Mouse (Mus musculus): ENCODE results near the gene Med22.
A peak's percentile ranks its signal among the peaks of the same experiment; 100 is the strongest.
"Not testable (repeated sequence)": the region's sequence is repeated elsewhere in the genome, so short reads cannot be mapped to it uniquely, and the experiment has no call there.

Gene Med22

GRCm38 (mm10) chr2:26916738-26917137, 6.3 kb upstream of the Med22 start:
- DNase-seq (ENCODE audit: low read depth, low spot score) = no peak

DNA sequence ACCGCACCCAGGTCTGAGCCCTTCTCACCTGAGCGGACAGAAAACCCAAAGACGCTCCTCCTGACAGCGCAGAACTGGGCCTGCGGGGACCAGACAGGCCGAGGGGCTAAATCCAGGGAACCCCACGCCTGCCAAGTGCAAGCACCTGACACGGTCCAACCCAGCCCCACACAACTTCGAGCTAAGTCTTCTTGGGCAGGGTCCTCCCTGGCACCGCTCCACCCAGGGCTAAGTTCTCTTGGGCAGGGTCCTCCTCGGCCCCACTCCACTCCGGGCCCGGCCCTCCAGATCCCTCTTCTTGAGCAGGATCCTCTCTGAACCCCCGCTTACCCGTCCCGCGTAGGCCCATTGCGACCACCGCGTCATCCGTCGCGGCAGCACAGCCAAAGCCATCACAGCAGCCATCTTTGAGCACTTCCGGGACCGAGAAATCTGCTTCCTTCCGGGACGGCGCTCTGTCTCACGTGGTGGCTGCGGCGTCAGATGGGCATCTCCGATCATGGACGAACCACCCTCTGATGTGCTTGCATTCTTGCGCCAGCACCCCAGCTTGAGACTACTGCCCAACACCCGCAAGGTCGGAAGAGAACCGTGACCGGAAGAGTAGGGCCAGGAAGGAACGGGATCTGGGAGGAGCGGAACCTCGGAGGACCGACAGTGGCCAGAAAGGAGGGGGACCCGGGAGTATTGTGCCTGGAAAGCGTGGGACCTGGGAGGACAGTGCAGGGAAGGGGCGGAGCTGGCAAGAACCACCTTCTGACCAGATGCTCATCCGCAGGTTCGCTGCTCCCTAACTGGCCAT, 5.7 kb upstream of the Med22 start, which contains the start of the genes Surf2 and Surf1:
Surf2 (plus strand) TSS at position 441 of the 802 bp plus-strand sequence.
Surf1 (minus strand) TSS at position 604 of the 802 bp plus-strand sequence.
- no peak for DNase-seq (ENCODE audit: low read depth, low spot score)

DNA sequence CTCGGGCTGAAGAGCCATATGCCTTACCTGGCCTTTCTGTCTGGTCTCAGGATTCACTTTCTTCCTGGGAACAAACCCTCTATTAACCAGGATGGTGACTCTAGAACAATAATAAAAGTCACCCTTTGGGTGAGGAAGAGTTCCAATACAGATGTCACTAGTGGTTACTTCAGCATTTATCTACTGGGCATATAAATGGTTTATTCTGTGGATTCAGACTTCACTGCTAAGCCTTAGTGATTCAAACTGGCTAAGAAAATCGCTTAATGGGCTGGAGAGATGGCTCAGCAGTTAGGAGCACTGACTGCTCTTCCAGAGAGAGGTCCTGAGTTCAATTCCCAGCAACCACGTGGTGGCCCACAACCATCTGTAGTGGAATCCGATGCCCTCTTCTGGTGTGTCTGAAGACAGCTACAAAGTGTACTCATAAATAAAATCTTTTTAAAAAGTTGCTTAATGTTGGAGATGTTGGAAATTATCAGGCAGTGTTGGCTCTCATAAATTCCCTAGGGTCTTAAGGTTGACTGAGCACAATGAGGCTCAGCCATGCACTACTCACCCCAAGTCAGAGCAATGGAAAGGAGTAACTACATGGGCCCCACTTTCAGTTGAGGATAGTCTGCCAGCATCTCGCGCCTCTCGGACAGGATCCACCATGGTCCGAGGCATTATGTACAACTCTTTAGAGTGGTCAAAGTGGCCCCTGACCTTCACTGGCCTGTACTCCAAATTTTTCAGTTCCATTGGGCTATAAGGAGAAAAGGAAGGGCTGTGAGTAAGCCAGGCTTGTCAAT, 3.9 kb upstream of the Med22 start:
- no peak for DNase-seq (ENCODE audit: low read depth, low spot score)

DNA sequence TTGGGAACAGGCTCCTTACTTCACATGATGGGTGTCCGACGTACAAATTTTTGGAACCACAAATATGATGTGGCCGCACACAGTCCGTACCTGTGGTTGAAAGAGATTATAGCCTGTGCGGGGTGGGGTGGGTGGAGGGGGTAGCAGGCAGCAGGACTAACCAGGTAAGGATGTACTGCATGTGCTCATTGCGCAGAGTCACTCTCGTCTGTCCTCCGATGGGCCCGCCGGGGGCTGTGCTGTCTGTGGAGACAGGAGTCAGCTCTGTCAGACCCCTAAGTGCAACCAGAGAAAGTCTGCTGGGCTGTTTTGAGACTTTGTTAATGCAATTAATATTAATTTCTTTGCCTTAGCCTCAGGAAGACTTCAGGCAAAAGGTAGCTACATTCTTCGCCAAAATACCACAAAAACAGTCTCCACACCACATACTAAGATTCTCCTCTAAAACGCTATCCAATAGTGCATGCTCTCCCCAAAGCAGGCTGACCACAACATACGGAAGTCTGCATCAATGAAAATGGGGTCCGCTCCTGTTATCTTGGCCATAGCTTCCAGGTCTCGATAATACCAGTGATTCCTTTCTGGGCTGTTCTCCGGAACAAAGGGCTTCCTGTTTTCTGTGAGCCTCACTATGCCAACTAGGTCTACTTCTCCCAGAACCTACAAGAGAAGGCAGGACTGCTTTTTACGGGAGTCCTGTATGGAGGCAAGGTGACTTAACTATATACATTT, 3.1 kb upstream of the Med22 start:
- DNase-seq (ENCODE audit: low read depth, low spot score) = no peak

- no peak for DNase-seq (ENCODE audit: low read depth, low spot score)
Observed at GRCm38 (mm10) chr2:26912253-26912770, 1.8 kb upstream of the Med22 start.

- DNase-seq (ENCODE audit: low read depth, low spot score) = no peak
Observed at GRCm38 (mm10) chr2:26910994-26911765, 703 bp upstream of the Med22 start.

GRCm38 (mm10) chr2:26909387-26909784, 1.1 kb downstream of the Med22 start:
- no peak for DNase-seq (ENCODE audit: low read depth, low spot score)

DNA sequence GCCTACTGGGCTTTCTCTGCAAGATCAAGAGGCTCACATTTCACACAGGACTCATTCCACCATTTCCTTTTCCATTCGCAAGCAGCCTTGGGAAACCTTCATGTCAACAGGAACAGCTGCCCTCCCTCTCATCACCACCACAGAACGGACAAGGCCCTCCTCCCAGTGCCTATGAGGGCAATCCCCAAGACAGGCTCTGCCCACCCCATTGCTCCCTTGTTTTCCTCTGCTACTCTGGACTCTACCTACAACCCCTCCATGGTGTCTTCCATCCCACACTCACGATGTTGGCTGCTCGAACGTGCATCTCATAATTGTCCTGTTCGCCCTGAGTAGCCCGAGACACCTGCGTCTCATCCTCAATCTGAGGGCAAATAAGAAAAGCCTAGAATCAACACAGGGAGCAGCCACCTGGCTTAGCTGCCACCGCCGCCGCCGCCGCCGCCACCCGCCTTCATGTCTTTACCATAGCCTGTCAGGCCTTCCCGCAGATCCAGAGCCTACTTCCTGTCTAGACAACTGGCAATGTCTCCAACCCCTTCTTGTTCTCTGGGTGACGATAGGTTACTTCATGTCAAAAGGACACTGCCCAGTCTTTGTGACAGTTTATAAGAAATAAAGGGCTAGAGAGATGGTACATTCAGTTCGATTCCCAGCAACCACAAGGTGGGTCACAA, 1.6 kb downstream of the Med22 start:
- no peak for DNase-seq (ENCODE audit: low read depth, low spot score)

GRCm38 (mm10) chr2:26907109-26907508, 3.4 kb downstream of the Med22 start:
- no peak for DNase-seq (ENCODE audit: low read depth, low spot score)

DNA sequence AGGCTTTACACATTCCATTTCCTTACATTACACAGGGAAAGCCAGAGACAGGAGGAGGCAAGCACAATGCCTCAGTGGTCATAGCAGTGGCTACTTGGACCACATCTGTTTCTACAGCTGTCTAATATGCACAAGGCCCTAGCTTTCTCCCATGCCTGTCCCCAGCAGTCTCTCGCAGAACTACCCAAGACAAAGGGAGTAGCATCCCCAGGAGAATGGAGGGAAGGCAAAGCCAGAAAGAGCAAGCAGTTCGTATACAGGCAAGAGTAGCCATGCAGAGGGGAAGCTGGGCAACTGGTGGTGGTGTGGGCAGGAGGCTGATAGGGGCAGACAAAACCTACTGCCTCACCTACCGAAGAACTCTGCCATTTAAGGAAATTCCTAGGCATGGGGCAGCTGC, 4.0 kb downstream of the Med22 start:
- no peak for DNase-seq (ENCODE audit: low read depth, low spot score)

- DNase-seq (ENCODE audit: low read depth, low spot score) = no peak
Observed at GRCm38 (mm10) chr2:26905936-26906335, 4.5 kb downstream of the Med22 start.

DNA sequence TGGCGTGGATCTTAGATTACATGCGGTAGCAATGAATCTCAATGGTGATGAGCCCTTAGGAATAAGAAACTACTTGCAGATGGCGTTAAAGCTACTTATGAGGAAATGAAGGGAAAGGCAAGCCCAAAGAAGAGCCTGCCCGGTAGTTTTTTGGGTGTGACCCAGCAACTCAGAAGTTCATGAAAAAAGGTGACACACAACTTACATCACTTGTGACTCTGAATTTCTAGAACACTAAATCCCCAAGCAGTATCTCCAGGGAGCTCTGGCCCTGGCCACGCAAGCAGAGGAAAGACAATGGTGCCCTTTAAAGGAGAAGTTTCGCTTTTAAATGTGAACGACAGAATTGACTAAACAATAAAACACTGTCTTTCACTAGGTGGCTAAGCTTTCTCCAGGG, 7.2 kb downstream of the Med22 start:
- no peak for DNase-seq (ENCODE audit: low read depth, low spot score)

DNA sequence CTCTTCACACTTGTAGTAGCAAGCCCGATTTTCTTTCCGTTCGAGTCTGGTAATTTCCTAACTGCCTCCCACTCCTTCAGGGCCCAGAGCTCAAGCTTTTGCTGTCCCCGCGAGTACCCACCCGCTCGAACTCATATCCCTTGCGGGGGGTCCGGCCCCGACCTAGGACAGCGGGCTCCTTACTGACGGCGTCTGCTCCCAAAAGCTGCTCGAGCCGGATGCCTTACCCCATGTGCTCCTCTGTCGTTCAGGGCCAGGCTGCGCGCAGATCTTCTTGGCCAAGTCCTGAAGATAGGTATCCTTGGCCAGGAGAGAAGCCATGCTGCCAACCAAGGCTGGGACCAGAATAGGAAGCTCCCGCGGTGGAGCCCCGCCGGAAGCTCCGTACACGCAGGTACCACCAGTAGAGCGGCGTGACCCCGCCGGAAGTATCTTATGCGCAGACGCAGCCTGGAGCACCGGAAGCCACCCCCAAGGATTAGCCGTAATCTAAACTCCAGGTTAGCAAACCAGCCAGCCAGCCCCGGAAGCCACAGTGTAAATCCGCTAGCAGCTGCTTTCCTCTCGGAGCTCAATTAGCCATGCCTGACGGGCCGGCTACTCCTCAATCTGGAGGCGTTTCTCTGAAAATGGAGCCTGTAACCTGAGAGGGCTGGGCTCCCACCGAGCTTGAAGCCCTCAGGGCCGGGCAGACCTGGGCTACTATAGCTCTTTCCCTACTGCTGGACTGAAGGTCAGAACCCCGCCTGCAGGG, 7.8 kb downstream of the Med22 start, which contains the start of gene Surf6:
Surf6 (minus strand) TSS at position 413 of the 754 bp plus-strand sequence.
- DNase-seq (ENCODE audit: low read depth, low spot score) = peak; percentile 92

DNA sequence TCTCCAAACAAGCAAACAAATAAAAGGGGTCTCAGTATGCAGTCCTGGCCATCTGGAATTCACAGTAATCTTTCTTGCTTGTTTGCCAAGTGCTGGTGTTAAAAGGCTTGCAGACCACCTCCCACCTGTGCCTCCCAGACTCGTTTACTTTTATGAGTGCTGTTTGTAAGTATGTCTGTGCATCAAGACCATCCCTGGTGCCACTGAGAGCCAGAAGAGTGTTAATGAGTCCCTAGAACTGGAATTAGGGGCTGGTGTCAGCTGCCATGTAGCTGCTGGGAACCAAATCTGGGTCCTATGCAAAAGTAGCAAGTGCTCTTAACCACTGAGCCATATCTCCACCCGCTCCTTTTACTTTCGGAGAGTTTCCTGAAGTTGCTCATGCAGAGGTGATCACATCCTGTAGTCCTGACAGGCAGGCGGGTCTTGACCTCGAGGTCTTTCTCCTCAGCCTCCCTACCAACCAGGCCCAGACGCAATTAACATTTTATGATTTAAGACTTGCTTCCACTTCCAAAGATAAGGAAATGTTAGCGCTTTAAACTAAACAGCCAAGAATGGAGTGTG, 8.6 kb downstream of the Med22 start:
- DNase-seq (ENCODE audit: low read depth, low spot score) = no peak

GRCm38 (mm10) chr2:26900731-26901130, 9.7 kb downstream of the Med22 start:
- no peak for DNase-seq (ENCODE audit: low read depth, low spot score)

- DNase-seq (ENCODE audit: low read depth, low spot score) = no peak
Observed at GRCm38 (mm10) chr2:26895898-26896297, 14.6 kb downstream of the Med22 start.

GRCm38 (mm10) chr2:26886170-26886569, 24.3 kb downstream of the Med22 start:
- DNase-seq (ENCODE audit: low read depth, low spot score) = not testable (repeated sequence)

DNA sequence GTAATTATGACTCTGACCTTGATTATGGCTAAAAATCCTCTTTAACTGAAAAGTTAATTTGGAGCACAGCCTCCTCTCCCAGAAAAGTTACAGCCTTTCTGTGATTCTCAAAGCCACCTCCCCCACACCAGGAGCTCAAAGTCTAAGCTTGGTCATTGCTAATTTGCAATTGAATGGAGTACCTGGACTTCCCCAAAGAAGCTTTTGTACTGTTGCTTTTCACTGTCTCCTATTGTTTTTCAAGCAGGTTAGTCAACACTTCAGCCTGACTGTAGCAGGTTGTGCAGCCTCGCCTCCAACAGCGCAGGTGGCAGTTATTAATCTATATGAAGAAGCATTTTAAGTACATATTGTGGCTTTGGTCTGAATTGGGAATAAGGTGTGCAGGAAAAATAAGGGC, 24.9 kb downstream of the Med22 start:
- not testable (repeated sequence) for DNase-seq (ENCODE audit: low read depth, low spot score)

DNA sequence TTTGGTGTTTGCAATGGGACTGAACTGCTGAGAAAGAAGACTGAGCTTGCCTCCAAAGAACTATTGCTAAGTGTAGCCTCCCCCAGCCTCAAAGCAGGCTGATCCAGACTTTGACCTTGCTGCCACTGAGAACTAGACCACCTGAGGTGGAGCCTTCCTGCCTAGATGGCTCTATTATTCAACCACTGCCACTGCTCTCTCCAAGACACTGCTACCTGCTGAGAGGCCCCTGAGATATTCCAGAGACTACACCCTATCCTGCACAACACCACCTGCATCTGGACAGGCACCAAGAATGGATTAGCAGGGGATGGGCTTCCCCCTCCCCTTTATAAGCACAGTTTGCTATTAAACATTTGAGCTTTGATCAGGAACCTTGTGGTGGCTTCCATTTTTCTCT, 31.9 kb downstream of the Med22 start:
- no peak for DNase-seq (ENCODE audit: low read depth, low spot score)
